Mouse (Mus musculus) lung, adult 2 months (tissue): ENCODE measurements around the gene Mbnl2.

ENCODE experiments used
- CTCF ChIP-seq: fragments of 200-500 bp; IDR thresholded peaks from 2 replicates; pipeline ENCODE4 v1.5.1; 2011; ENCODE audit warnings: mild to moderate bottlenecking, low read length, control low read depth; ENCODE audit not compliant: insufficient read depth
- POLR2A ChIP-seq: fragments of 200-500 bp; IDR thresholded peaks from 2 replicates; pipeline ENCODE4 v1.6.1; 2011; ENCODE audit warnings: low read depth, mild to moderate bottlenecking, control low read depth, low read length, borderline replicate concordance; ENCODE audit errors: extremely low read depth

DNA sequence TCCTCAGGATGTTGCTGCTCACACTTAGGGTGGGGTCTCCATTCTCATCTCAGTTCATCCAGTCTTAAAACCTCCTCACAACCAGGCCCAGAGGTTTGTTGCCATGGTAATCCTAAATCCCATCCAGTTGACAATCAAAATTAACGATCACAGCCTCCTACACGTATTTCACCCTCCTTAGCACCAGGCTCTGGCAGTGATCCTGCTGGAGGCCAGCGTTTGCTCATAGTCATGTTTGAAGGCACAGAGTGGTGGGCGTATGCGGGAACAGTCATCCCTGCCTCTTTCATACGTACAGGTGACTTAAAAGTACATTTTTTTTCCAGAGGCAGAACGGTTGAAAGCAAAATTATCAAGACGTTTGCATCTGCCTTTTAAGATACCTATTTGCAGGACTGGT lies 8.3 kb downstream of the Mbnl2 start:
- TF ChIP-seq CTCF (no peak), POLR2A (no peak)
